Mouse (Mus musculus) C2C12 (cell line): Measurements from ENCODE around the gene Stxbp2. TPM values are rescaled to one million over a fixed set of nuclear protein-coding genes. Genes with fewer than 3 reads are reported as not detected.

Experiments
- H3K27me3 ChIP-seq: one replicate; pipeline ENCODE4 v1.6.1; 2011; ENCODE audit not compliant: control insufficient read depth, insufficient read depth, insufficient read length
- H3K36me3 ChIP-seq: one replicate; pipeline ENCODE4 v1.6.1; 2011; ENCODE audit not compliant: control insufficient read depth, insufficient read depth
- H3K4me3 ChIP-seq: one replicate; pipeline ENCODE4 v1.5.1; 2011; ENCODE audit warnings: mild to moderate bottlenecking, control low read depth; ENCODE audit not compliant: poor library complexity, insufficient read depth, severe bottlenecking
- H3K79me2 ChIP-seq: one replicate; pipeline ENCODE4 v1.6.1; 2011; ENCODE audit not compliant: control insufficient read depth, insufficient read depth
- H3K79me3 ChIP-seq: one replicate; pipeline ENCODE4 v1.6.1; 2011; ENCODE audit warnings: low read depth, control low read depth
- H3ac ChIP-seq: one replicate; pipeline ENCODE3; 2011; ENCODE audit warnings: low read depth; ENCODE audit not compliant: control insufficient read depth, insufficient read length
- CEBPB ChIP-seq: IDR thresholded peaks from one replicate; pipeline ENCODE4 v1.6.1; 2011; ENCODE audit warnings: low read depth, mild to moderate bottlenecking, control low read depth, moderate library complexity
- CTCF ChIP-seq: IDR thresholded peaks from one replicate; pipeline ENCODE4 v1.5.1; 2011; ENCODE audit not compliant: control insufficient read depth, insufficient read depth, insufficient read length
- FOSL1 ChIP-seq: IDR thresholded peaks from one replicate; pipeline ENCODE4 v1.8.0; 2011; ENCODE audit warnings: mild to moderate bottlenecking, low read length; ENCODE audit not compliant: poor library complexity, insufficient read depth, severe bottlenecking
- MAX ChIP-seq: IDR thresholded peaks from one replicate; pipeline ENCODE4 v1.6.1; 2011; ENCODE audit warnings: mild to moderate bottlenecking, control low read depth
- MYOD1 ChIP-seq: IDR thresholded peaks from one replicate; pipeline ENCODE4 v1.6.1; 2011; ENCODE audit warnings: low read depth; ENCODE audit not compliant: control insufficient read depth, insufficient read length
- MYOG ChIP-seq: IDR thresholded peaks from one replicate; pipeline ENCODE4 v1.6.1; 2011; ENCODE audit not compliant: control insufficient read depth, insufficient read length; ENCODE audit errors: extremely low read depth
- USF1 ChIP-seq: IDR thresholded peaks from one replicate; pipeline ENCODE4 v1.6.1; 2011; ENCODE audit warnings: low read depth, mild to moderate bottlenecking, control low read depth, moderate library complexity
- polyA plus RNA-seq: library from polyadenylated mRNA; unstranded; fragments of >200 nt; fragmentation: generic; extraction: Trizol; gene quantifications from one replicate; pipeline ENCODE4 v1.2.1, GENCODE M21; 2012; ENCODE audit warnings: missing spikeins

Gene Stxbp2
- polyA plus RNA-seq, 1 experiment: 8.9 TPM

GRCm38 (mm10) chr8:3593470-3593869, 37.3 kb upstream of the Stxbp2 start:
- H3K79me3 ChIP-seq: no peaks in the 10 kb centered on the region
- TF ChIP-seq USF1: no peak
- TF ChIP-seq CEBPB: no peak
- TF ChIP-seq MYOG: no peak
- TF ChIP-seq MAX: no peak
- no peak for TF ChIP-seq FOSL1
- TF ChIP-seq MYOD1: no peak
- TF ChIP-seq CTCF: no peak
- H3K4me3 ChIP-seq: no peak overlapping the region
- peaks cover 10% of the 10 kb centered on the region for H3K27me3 ChIP-seq
- no peaks in the 10 kb centered on the region for H3K79me2 ChIP-seq
- no peak overlapping the region for H3ac ChIP-seq
- no peaks in the 10 kb centered on the region for H3K36me3 ChIP-seq

DNA sequence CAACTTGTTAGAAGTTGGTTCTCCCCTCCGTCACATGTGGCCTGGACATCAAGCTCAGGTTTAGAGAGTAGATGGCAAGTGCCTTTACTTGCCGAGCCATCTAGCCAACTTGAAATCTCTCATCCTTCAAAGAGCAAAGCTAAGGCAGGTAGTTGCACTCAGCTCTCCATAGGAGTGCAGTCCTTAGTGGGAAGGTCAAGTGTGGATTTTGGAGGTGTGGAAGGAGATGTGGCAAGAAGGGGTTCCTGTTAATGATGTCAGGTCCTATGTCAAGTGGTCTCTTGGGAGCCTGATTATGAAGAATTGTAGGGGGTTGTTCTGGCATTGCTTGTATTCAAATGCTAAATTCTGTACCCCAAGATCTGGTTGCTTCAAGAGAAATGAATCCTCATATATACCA, 36.3 kb upstream of the Stxbp2 start:
- H3K79me2 ChIP-seq: no peaks in the 10 kb centered on the region
- no peaks in the 10 kb centered on the region for H3K79me3 ChIP-seq
- no peaks in the 10 kb centered on the region for H3K36me3 ChIP-seq
- H3K4me3 ChIP-seq: no peak overlapping the region
- H3K27me3 ChIP-seq: peaks cover 8% of the 10 kb centered on the region
- no peak overlapping the region for H3ac ChIP-seq
- no peak for TF ChIP-seq MYOD1
- no peak for TF ChIP-seq FOSL1
- TF ChIP-seq MYOG: no peak
- TF ChIP-seq USF1: no peak
- no peak for TF ChIP-seq MAX
- TF ChIP-seq CTCF: no peak
- TF ChIP-seq CEBPB: no peak

DNA sequence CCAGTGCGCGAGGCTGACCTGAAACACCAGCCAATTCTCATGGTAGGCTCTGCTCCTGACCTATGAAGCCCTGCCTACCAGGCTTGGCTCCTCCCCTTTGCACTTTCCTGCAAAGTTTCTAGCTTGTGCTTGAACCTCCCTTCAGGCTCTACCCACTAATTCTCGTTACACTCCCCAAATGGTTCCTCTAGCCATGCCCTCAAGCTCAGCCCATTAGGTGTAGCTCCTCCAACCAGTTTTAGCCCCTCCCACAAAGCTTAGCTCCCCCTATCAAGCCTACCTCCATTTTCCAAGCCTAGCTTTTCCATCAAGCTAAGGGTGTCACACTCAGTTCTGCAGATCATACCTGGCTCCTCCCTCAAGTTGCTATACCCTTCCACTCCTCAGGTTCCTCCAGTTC, 32.7 kb upstream of the Stxbp2 start:
- TF ChIP-seq MYOG (no peak), CTCF (no peak), MAX (no peak), MYOD1 (no peak), CEBPB (no peak), FOSL1 (no peak), USF1 (no peak)

GRCm38 (mm10) chr8:3599219-3599618, 31.5 kb upstream of the Stxbp2 start:
- no peaks in the 10 kb centered on the region for H3K79me3 ChIP-seq
- no peak overlapping the region for H3K4me3 ChIP-seq
- TF ChIP-seq MYOD1: no peak
- TF ChIP-seq MYOG: no peak
- TF ChIP-seq CTCF: no peak
- TF ChIP-seq CEBPB: no peak
- no peak for TF ChIP-seq FOSL1
- TF ChIP-seq USF1: no peak
- TF ChIP-seq MAX: no peak

More for the DNA sequence above, 32.7 kb upstream of the Stxbp2 start:
- H3K36me3 ChIP-seq: no peaks in the 10 kb centered on the region
- no peak overlapping the region for H3ac ChIP-seq
- no peaks in the 10 kb centered on the region for H3K79me3 ChIP-seq
- H3K79me2 ChIP-seq: no peaks in the 10 kb centered on the region
- peaks cover 8% of the 10 kb centered on the region for H3K27me3 ChIP-seq
- H3K4me3 ChIP-seq: no peak overlapping the region

DNA sequence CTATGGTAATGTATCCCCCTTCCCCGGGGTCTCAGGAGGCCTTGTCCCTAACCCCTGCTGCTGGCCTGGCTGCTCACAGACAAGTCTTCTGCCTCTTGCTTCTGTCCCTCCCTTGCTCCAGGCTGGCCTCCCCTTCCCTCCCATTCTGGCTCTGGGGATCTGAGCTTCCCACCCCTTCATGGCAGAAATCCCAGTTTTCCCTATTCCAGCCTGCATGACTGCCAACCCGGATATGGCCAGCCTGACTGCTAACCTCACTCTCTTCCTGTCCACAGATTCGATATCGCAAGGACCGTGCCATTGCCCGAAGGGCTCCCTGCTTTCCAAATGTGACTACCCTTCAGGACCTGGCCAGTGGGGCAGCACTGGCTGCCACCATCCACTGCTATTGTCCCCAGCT, 30.4 kb upstream of the Stxbp2 start:
- Histone ChIP-seq H3K4me3 (no peak overlapping the region), H3K79me2 (no peaks in the 10 kb centered on the region), H3ac (no peak overlapping the region), H3K27me3 (peaks cover 7% of the 10 kb centered on the region), H3K36me3 (no peaks in the 10 kb centered on the region), H3K79me3 (no peaks in the 10 kb centered on the region)
- TF ChIP-seq CTCF: no peak

More at GRCm38 (mm10) chr8:3599219-3599618, 31.5 kb upstream of the Stxbp2 start:
- no peak overlapping the region for H3ac ChIP-seq
- peaks cover 7% of the 10 kb centered on the region for H3K27me3 ChIP-seq
- H3K79me2 ChIP-seq: no peaks in the 10 kb centered on the region
- H3K36me3 ChIP-seq: no peaks in the 10 kb centered on the region

- Histone ChIP-seq H3K79me2 (no peaks in the 10 kb centered on the region), H3K36me3 (no peaks in the 10 kb centered on the region), H3ac (no peak overlapping the region), H3K79me3 (no peaks in the 10 kb centered on the region), H3K4me3 (no peak overlapping the region), H3K27me3 (peaks cover 3% of the 10 kb centered on the region)
- TF ChIP-seq MAX: no peak
- TF ChIP-seq MYOD1: no peak
- no peak for TF ChIP-seq FOSL1
- no peak for TF ChIP-seq MYOG
- no peak for TF ChIP-seq USF1
- no peak for TF ChIP-seq CEBPB
- no peak for TF ChIP-seq CTCF
These were observed 27.3 kb upstream of the Stxbp2 start for GRCm38 (mm10) chr8:3603439-3603838.
